Mouse (Mus musculus): ENCODE data around the gene Barhl2. TPM values are rescaled to one million over a fixed set of nuclear protein-coding genes. Genes with fewer than 3 reads are reported as not detected.

The Barhl2 gene
- total and polyA plus RNA-seq, 3 experiments, result not detected

DNA sequence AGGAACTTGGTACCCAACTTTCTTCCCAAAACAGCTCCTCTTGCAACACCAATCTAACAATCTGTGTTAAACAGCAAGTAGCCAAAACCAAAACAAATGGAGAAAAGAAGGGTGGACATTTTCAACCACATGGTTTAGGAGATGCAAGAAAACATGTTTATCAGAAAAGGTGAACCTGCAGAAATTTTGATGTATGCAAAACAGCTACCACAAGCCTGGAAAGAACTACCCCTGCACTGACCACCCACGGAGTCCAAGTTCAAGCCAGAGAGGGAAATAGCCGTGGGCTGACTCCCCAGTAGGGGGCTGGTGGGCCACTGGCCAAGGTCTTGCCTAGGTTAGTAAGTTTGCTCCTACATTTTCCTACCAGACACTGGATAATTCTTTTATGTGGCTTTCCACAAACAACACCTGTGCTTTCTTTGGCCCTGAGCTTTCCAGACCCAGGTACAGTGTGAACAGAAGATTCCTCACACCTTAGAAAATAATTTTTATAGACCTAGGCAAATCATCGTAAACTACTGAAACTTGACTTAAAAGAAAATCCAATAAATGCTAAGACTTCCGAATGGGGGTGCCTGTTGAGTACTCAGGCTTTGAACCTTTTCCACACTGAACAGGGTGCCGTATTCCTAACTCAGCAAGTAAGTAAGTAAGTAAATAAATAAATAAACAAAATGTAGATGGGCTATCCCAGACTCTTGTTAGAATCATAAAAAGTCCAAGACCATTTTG, 7.4 kb downstream of the Barhl2 start:
- peaks cover 3% of the 10 kb centered on the region for H3K9me3 ChIP-seq (replicated peaks; ENCODE audit: low read length)
- TF ChIP-seq MAFK (IDR thresholded peaks at IDR 0.05; ENCODE audit: insufficient replicate concordance, low read length) (no peak), SIN3A (IDR thresholded peaks at IDR 0.05; ENCODE audit: low read length) (no peak), EP300 (IDR thresholded peaks at IDR 0.05; ENCODE audit: low read length) (no peak), ZC3H11A (IDR thresholded peaks at IDR 0.05; ENCODE audit: low read depth, low read length) (no peak), CHD2 (IDR thresholded peaks at IDR 0.05; ENCODE audit: low read length) (no peak), TCF12 (IDR thresholded peaks at IDR 0.05; ENCODE audit: low read depth, low read length) (no peak), BHLHE40 (IDR thresholded peaks at IDR 0.05; ENCODE audit: low read depth, low read length) (no peak), IRF4 (IDR thresholded peaks at IDR 0.05; ENCODE audit: low read depth, low read length) (no peak), ZKSCAN1 (IDR thresholded peaks at IDR 0.05; ENCODE audit: borderline replicate concordance, low read depth, low read length) (no peak), GABPA (IDR thresholded peaks at IDR 0.05; ENCODE audit: insufficient replicate concordance, low read depth, low read length) (no peak), JUN (IDR thresholded peaks at IDR 0.05; ENCODE audit: insufficient read depth, low read depth, low read length) (no peak), TBP (conservative IDR thresholded peaks at IDR 0.05; ENCODE audit: low read depth, low read length) (no peak), RAD21 (IDR thresholded peaks at IDR 0.05; ENCODE audit: low read depth, low read length) (no peak), MXI1 (IDR thresholded peaks at IDR 0.05; ENCODE audit: low read depth, low read length) (no peak), CTCF (conservative IDR thresholded peaks at IDR 0.05 in 1 of 2, IDR thresholded peaks at IDR 0.05 in 1 of 2; ENCODE audit: low read depth in 2 of 2, low read length in 2 of 2) (no peak)
- dilution Hi-C loops (cut with MboI; ENCODE audit: extremely low pct_ligation_motif_present, extremely low pct_unique_long_range_greater_than_20kb, low sequenced_read_pairs), result no loop called here
- no peak overlapping the region for H3K4me3 ChIP-seq (replicated peaks in 1 of 3; ENCODE audit: low read depth in 2 of 3, low read length in 2 of 3, poor library complexity in 1 of 3)
- no peak overlapping the region for H3K27ac ChIP-seq (ENCODE audit: insufficient read depth, low read depth)
- no peaks in the 10 kb centered on the region for H3K27me3 ChIP-seq (replicated peaks)
- no peak overlapping the region for H3K9ac ChIP-seq (ENCODE audit: insufficient read depth, low read depth)
- no peaks in the 10 kb centered on the region for H3K36me3 ChIP-seq (replicated peaks in 1 of 2; ENCODE audit: control insufficient read depth in 1 of 2, insufficient read depth in 1 of 2, low read length in 1 of 2)
- in situ Hi-C loops (cut with MboI; ENCODE audit: low pct_ligation_motif_present, low pct_unique_long_range_greater_than_20kb, low sequenced_read_pairs), result loop anchor here (25.0 kb wide), 1 partner anchor 337 kb away; no protein-coding TSS in a partner anchor
- H3K79me2 ChIP-seq (replicated peaks; ENCODE audit: control insufficient read depth, extremely low read depth, insufficient read depth, poor library complexity, severe bottlenecking), result no peaks in the 10 kb centered on the region
- H3K4me2 ChIP-seq (ENCODE audit: insufficient read depth, low read depth, poor library complexity, severe bottlenecking), result no peak overlapping the region
- DNase-seq (ENCODE audit: extremely low read depth), result no peak
- no peaks in the 10 kb centered on the region for H3K4me1 ChIP-seq (ENCODE audit: control insufficient read depth in 1 of 2, insufficient read depth in 2 of 2)

DNA sequence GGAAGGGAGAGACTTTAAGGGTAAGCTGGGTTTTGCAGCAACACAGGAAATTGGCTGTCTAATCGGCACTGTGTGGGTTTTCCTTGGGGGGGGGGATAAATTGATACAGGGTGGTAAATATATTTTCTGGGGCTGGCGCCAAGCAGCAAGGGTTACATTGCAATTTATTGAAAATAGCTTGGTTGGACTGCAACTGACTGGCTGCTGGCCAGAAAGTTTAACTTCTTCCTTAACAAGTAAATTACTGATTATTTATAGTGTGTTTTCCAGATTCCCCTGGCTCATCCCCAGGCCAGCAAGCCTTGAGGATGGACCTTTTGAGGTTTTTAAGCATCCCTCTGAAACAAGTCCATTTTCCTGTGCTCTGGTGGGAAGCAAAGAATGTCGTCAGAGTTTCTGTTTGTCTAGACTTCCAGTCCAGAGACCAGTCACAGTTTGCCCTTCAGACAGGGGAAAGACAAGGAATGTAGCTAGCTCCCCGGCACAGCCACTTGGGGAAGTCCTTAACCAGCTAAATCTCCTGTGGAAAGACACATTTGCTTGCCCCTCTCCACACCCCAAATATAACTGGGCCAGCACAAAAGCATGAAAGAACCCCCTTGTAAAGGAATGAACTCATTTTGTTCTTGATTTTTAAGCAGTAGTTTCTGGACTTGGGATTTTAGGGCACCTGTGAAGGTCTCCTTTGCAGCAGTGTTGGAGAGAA, 8.1 kb downstream of the Barhl2 start:
- Histone ChIP-seq H3K9me3 (replicated peaks; ENCODE audit: low read length) (peaks cover 3% of the 10 kb centered on the region), H3K4me3 (replicated peaks in 1 of 3; ENCODE audit: low read depth in 2 of 3, low read length in 2 of 3, poor library complexity in 1 of 3) (no peak overlapping the region), H3K9ac (ENCODE audit: insufficient read depth, low read depth) (no peak overlapping the region), H3K4me1 (ENCODE audit: control insufficient read depth in 1 of 2, insufficient read depth in 2 of 2) (no peaks in the 10 kb centered on the region), H3K4me2 (ENCODE audit: insufficient read depth, low read depth, poor library complexity, severe bottlenecking) (no peak overlapping the region), H3K36me3 (replicated peaks in 1 of 2; ENCODE audit: control insufficient read depth in 1 of 2, insufficient read depth in 1 of 2, low read length in 1 of 2) (no peaks in the 10 kb centered on the region), H3K27ac (ENCODE audit: insufficient read depth, low read depth) (no peak overlapping the region), H3K27me3 (replicated peaks) (no peaks in the 10 kb centered on the region), H3K79me2 (replicated peaks; ENCODE audit: control insufficient read depth, extremely low read depth, insufficient read depth, poor library complexity, severe bottlenecking) (no peaks in the 10 kb centered on the region)
- dilution Hi-C loops (cut with MboI; ENCODE audit: extremely low pct_ligation_motif_present, extremely low pct_unique_long_range_greater_than_20kb, low sequenced_read_pairs) (no loop called here), in situ Hi-C loops (cut with MboI; ENCODE audit: low pct_ligation_motif_present, low pct_unique_long_range_greater_than_20kb, low sequenced_read_pairs) (loop anchor here (25.0 kb wide), 1 partner anchor 337 kb away; no protein-coding TSS in a partner anchor)
- no peak for DNase-seq (ENCODE audit: extremely low read depth)
- TF ChIP-seq BHLHE40 (IDR thresholded peaks at IDR 0.05; ENCODE audit: low read depth, low read length) (no peak), JUND (conservative IDR thresholded peaks at IDR 0.05; ENCODE audit: low read depth, low read length) (no peak), HCFC1 (IDR thresholded peaks at IDR 0.05; ENCODE audit: low read depth, low read length) (no peak), TBP (conservative IDR thresholded peaks at IDR 0.05; ENCODE audit: low read depth, low read length) (no peak), SIN3A (IDR thresholded peaks at IDR 0.05; ENCODE audit: low read length) (no peak), E2F4 (IDR thresholded peaks at IDR 0.05; ENCODE audit: insufficient replicate concordance, low read depth, low read length) (no peak), ZC3H11A (IDR thresholded peaks at IDR 0.05; ENCODE audit: low read depth, low read length) (no peak), KAT2A (IDR thresholded peaks at IDR 0.05; ENCODE audit: insufficient replicate concordance, low read length) (no peak), IRF4 (IDR thresholded peaks at IDR 0.05; ENCODE audit: low read depth, low read length) (no peak), EP300 (IDR thresholded peaks at IDR 0.05; ENCODE audit: low read length) (no peak), USF2 (conservative IDR thresholded peaks at IDR 0.05; ENCODE audit: low read depth, low read length) (no peak), ZKSCAN1 (IDR thresholded peaks at IDR 0.05; ENCODE audit: borderline replicate concordance, low read depth, low read length) (no peak), POLR2A (IDR thresholded peaks at IDR 0.05; ENCODE audit: low read depth, low read length) (no peak), RCOR1 (conservative IDR thresholded peaks at IDR 0.05; ENCODE audit: low read depth, low read length) (no peak), MAX (IDR thresholded peaks at IDR 0.05; ENCODE audit: low read length) (no peak), USF1 (IDR thresholded peaks at IDR 0.05; ENCODE audit: low read depth, low read length) (no peak), NRF1 (IDR thresholded peaks at IDR 0.05; ENCODE audit: low read depth, low read length) (no peak), SMC3 (IDR thresholded peaks at IDR 0.05; ENCODE audit: low read depth, low read length) (no peak), ZMIZ1 (IDR thresholded peaks at IDR 0.05; ENCODE audit: low read depth, low read length) (no peak), MXI1 (IDR thresholded peaks at IDR 0.05; ENCODE audit: low read depth, low read length) (no peak)
